Mouse (Mus musculus) kidney, postnatal 25 days (tissue): Measurements from ENCODE around the gene Cpne5.
A peak's percentile ranks its signal among the peaks of the same experiment; 100 is the strongest.
"Not testable (repeated sequence)": the region's sequence is repeated elsewhere in the genome, so short reads cannot be mapped to it uniquely, and the experiment has no call there.

Source experiments
- DNase-seq, 2 experiments: peaks; one replicate each; pipeline ENCODE4 v3.0.0; 2021; ENCODE audit warnings: mixed read lengths in 2 of 2

Gene Cpne5

DNA sequence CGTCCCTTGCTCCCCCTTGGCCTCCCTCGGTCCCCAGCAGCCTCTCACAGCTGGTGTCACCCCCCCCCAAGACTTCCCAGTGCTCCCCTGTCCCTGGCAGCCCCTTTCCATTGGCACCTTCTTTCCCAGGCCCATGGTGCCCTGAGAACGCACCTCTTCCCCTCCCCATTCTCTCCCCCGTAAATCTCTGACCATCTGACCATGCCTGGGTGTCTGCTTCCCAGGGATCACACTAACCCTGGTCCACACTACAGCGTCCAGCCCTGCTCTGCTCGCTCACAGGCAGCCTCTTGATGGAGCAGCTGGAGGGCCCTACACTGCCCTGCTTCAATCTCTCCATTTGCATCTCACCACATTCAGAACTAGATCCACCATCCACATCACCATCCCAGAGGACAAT, 18.5 kb upstream of the Cpne5 start:
- DNase-seq = no peak

DNA sequence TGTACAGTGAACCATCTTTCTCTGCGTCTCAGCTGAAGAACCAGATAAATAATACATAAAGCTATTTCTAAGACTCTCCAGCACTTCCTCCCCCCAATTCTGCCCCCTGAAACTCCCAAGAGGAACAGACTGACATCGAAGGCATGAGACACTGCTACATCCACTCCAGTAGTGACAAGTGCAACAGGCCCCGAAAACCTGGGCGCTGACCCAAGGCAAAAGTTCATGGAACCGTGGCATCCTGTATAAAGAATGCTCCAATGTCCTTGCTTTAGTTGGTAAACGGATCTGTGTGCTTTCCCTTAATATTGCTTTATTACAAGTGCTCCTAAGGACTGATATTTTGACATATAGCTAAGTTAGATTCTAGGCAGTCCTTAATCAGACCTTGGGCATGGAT, 16.8 kb upstream of the Cpne5 start:
- DNase-seq = peak in 1 of 2 experiments; percentile 36

DNA sequence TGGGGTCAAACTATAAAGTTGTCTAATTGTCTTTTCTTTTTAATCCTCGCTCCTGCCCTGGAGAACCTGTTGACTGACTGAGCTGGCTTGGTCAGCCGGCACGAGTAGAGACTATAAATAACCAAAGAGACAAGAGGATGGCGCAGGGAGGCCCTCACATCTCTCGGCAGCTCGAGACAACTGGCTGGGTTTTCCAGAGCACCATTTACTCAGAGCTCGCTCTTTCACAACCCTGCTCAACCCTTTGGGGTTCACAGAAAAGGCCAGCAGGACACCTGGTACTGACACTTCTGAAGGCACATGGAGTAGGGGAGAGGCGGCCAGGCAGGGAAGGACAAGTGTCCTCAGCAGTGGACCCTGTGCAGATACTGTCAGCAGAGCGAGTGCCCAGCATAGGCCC, 15.7 kb upstream of the Cpne5 start:
- DNase-seq = no peak

DNA sequence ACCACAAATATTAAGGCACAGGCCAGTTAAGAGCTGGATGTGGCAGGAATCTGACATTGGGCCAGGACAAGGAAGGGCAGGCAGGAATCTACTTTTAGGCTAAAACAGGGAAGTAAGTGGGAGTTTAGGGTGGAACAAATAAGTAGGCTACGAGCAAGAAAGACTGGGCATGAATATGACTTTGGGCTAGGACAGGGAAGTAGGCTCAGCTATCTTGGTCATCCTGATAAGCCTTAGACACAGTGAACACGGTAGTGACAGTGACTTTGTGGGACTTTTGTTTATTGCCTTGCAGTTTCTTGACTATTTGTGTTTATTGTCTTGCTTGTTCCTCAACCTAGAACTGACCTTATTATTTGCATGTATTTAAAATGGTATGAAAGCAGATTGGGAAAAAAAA, 15.3 kb upstream of the Cpne5 start:
- no peak for DNase-seq

DNA sequence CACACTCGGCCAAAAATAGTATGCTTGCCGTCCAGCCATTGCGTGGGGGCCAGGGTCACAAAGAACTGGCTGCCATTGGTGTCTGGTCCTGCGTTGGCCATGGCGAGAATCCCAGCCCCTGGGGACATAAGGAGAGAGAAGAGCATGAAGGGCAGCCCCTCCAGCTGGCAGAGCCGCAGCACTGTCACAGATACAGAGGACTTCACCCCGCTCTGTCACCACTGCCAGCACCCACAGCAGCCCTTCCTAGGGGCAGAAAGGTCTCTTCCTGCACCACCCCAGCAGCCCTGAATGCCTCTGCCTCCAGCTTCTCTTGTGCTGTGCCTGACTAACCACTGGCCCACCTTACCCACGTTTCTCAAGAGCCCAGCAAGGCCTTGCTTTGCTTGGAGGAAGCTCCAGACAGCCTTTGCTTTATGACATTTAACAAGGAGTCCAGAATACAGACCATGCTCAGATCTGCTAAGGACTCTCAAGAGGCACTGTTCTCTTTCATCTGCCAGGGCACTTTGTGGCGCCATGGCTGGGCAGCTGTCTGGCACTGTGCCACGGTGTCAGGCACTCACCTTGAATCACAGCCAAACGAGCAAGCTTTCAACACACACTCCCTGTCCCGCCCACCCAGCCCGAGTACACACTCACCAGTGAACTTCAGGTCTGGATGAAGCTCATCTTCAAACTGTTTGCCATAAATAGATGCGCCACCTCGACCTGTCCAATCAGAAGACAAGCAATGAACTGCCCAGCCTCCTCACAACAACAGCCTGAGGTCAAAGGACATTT, 13.8 kb upstream of the Cpne5 start:
- DNase-seq = peak; percentile 91 to 94

DNA sequence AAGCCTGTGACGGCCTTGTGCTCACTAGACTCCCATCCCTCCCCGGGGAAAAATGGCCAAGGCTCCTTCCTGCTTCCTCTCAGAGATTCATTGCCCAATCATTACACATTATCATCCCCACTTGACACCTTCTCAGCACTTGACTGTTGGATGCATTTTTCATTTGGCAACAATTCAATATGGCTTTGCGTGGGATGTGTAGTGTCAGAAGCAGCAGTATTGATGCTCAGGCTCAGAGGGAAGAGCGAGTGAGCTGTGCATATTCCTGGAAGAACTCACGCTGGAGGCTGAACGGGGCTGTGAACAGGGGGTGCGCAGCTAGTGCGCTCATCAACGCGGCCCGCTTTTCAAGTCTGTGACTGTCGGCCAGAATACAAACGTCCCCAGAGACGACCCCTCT, 13.0 kb upstream of the Cpne5 start:
- not testable (repeated sequence) for DNase-seq

DNA sequence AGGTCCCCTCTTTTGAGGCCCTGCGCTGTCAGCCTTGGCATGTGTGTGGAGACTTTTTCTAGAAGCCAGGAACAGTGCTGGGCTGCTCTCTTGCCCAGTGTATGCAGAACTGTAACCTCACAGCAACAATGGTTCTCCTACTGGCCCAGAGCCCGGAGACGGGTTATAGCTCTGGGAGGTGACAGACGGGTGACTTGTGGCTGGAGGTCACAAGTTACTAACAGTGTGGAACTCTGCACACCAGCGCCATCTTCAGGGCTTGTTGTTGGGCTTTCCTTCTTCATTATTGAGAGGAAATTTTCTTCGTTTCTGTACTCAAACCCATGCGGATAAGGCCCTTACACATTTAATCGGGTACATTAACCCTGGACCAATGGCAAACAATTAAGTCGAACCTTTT, 11.5 kb upstream of the Cpne5 start:
- peak; percentile 84 to 87 for DNase-seq

DNA sequence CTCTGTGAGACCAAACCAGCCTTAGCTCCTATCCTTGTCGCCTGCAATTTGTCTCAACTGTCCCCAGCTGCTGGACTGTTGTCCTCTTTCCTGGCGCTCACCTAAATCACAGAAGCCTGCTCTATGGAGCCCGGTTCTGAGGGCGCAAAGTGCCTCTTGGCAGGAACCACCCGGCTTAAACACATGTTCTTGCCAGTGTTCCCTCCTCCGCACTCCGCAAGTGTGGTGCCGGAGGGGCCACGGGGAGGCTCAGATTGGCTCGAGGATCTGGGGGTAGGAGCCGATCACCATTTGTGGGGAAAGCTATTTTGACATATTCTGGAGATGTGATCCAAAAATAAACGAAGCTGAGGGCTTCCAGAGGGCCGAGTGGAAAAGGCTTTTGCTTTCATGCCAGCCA, 9.9 kb upstream of the Cpne5 start:
- no peak for DNase-seq

DNA sequence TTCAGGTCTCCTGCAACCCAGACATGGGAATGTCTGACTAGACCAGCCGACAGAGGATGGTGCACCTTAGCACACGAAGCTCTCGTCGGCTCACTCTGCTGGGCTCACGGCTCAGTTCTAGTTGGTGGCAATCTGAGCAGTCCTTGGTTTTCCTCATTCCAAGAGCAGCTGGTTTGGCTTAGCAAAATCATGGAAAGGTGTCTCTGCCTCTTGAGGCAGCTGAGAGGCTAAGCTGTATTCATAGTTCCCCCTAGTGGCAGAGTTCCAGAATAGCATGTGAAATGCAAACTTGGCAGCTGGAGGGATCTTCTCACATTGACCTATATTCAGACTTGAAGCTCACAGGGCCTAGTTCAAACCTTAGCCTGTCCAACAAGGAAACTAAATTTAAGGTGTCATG, 8.6 kb upstream of the Cpne5 start:
- no peak for DNase-seq

DNA sequence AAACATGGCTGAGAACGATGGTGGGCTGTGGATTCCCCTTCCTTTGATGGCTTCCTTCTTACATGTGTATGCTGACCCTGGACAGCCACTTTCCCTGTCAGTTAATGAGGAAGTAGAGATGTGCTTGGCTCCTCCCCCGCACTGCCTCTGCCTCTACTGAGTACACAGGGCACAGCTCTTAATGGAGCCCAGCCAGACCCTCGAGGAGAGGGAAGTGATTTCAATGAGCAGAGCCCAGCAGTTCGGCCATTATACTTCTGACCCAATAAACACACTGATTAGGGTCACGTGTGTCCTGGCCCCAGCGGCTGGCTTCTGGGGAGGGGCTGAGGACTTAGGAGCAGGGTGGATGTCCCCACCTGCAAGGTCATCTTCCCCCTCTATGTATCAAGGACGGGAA, 7.8 kb upstream of the Cpne5 start:
- DNase-seq = no peak

DNA sequence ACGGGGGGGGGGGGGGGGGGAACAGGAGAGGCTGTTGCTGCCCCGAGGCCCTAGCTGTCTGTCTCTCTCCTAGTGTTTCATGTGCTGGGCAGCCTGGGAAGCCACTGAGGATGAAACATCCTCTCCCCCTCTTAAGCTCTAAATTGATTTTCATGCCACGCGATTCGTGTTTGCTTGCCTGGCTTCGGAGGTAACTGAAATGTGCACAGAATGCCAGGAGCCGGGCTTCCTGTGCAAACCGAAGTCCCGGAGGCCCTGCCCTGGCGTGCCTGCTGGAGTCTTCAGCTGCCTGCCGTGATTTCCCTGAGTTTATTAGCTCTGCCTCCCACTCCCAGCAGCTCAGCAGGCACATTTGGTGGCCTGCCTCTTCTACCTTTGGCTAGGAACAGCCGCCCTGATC, 6.9 kb upstream of the Cpne5 start:
- DNase-seq = no peak

DNA sequence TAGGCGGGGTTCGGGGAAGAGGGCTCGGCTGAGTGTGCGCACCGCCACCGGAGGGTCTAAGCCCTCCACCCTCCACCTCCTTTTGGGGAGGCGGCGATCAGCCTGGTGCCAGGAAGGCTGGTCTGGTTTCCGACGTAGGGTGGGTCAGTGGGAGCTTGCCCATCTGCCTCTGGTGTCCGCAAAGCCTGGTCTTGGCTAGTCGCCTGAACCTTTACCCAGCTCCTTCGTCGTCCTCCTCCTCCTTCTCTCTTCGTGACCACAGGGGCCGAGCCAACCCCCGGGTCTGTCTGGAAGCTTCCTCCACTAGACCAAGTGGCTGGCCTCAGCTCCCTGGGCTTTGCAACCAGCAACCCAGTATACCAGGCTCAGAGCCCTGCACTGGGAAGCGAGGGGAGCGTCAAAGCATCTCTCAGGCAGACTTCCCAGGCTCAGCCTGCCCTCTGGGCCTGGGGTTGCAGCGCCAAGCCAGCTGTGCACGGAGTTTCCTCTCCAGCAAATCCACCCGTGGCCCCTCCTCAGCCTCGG, 516 bp upstream of the Cpne5 start:
- no peak for DNase-seq

DNA sequence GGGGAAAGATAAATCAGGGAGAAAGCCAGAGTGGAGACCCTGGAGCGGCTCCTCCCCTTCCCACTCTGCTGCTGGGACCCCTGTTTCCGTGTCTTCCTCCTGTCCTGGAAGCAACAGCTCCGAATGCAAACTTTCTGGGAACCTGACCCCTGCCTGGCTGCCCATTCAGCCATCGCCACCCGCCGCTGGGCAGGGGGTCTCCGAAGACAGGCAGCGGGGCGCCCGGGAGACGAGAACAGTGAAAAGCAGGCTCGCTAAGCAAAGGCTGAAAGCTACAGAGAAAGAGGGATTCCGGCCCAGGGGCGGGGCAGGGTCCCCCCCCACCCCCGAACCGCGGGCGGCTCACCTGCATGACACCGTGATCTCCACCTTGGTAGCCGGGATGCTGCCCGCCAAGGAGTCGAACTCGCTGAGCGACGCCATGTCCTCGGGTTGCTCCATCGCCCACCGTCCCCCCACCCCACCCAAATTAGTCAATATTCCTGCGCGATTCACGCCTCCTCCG, 648 bp downstream of the Cpne5 start:
- no peak for DNase-seq

DNA sequence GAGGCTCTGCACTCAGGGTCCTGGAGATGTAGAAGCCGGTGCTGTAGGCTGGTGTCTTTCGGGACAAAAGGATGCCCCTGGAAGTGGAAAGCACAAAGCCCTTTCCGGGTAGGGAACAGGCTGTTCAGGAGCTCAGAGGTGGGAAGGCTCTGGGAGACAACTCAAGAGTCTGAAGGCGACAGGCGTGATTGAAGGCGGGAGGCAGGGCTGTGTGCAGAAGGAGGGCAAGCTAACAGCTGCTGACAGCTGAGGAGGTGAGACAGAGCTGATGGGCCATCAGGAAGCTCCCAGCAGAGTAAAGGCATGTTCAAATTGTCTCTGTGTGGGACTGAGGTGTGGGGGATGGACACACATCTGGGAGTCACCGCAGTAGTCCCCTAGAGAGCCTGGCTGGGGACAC, 1.9 kb downstream of the Cpne5 start:
- DNase-seq = no peak

DNA sequence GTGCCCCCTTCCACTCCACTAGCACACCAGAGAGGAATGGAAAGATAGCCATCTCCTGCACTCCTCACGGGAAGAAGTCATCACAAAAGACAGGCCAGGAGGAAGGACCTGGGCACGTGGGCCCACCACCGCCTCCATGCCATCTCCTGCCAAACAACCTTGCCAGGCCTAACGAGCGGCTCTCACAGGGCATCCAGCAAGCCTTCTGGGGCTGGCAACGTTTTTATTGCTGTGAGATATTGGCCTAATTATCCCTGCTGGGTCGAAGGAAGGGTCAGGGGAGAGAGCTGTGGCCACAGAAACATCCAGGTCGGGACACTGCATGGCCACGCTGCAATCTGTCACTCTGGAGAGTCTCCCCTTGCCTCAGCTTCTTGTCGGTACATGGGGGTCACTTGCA, 6.9 kb downstream of the Cpne5 start:
- DNase-seq = no peak

DNA sequence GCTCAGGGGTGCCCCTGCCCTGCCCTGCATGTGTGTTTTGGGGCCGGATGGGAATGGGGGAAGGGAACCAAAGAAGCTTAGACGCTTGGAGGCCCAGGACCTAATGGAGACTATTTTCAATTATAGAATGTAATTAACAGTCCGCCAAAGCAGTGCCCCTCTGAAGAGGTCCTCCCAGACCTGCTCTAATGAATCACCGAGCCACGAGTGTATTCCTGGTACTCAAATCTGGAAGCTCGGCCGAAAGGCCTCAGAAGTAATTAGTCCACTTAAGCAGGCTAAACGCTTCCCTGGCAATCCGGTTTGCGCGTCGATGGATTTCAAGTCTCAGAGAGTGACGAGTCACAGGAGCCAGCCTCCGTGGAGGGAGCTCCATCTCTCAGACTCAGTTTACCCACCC, 17.3 kb downstream of the Cpne5 start:
- DNase-seq = no peak

DNA sequence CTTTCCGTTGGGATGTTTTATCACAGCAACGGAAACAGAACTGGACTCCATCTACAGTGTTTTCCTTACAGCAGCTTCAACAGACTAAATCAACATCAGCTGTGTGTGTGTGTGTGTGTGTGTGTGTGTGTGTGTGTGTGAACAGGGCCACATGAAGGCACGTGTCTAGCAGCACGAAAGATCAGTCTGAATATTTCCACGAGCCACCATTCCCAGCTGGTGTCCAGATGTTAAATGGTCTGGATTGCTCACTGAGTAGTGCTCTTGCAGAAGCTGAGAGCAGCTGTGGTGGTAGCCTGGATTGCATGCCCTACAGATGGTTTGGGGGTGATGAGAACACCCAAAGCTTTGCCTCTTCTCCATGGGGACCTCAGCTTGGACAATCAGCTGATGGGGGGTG, 19.9 kb downstream of the Cpne5 start:
- DNase-seq = no peak

DNA sequence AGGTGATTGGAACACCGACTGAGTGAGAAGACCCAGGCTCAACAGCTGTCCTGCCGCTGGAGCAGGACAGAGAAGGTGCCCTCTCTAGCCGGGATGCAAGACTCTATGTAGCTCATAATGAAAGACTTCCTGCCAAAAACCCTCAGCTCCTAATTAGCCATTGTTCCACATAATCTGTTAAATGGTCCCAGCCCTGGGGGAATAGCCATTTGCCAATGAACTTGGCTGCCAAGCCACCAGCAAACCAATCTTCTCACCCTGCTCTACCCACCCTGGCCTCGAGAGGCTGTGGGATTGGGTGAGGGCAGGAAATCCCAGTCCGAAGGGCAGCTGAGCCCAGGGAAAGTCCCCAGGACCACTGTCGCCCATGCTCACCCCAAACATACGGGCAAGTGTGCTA, 21.9 kb downstream of the Cpne5 start:
- DNase-seq = no peak

DNA sequence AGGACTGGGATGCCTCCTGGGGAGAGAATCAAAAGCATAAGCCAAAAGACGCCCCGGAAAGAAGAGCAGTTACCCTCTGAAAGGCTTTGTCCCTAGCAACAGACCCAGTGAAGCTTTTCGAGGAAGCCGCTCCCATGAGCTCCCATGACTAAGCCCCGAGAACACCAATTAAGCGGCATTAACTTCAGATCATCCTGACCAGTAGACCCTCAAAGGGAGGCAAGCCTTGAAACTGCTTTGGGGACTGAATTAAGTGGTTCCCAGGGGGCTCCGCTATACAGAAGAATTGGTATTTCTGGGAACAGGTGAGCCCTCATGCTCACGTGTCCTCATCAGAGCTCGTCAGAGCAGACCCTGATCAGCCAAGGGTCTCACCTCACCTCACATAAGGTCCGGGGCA, 23.3 kb downstream of the Cpne5 start:
- DNase-seq = no peak

DNA sequence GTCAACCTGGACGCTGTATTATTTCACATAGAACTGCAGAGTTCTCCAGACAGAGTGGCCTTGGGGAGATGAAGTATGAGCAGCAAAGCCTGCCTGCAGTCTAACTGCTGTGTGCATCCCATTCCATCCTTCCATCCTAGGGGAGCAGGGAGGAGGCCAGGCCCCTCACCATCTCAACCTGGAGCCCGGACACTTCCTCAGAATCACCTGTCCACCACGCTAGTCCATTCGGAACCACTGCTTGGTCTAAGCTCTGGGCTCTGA, 23.8 kb downstream of the Cpne5 start:
- no peak for DNase-seq

DNA sequence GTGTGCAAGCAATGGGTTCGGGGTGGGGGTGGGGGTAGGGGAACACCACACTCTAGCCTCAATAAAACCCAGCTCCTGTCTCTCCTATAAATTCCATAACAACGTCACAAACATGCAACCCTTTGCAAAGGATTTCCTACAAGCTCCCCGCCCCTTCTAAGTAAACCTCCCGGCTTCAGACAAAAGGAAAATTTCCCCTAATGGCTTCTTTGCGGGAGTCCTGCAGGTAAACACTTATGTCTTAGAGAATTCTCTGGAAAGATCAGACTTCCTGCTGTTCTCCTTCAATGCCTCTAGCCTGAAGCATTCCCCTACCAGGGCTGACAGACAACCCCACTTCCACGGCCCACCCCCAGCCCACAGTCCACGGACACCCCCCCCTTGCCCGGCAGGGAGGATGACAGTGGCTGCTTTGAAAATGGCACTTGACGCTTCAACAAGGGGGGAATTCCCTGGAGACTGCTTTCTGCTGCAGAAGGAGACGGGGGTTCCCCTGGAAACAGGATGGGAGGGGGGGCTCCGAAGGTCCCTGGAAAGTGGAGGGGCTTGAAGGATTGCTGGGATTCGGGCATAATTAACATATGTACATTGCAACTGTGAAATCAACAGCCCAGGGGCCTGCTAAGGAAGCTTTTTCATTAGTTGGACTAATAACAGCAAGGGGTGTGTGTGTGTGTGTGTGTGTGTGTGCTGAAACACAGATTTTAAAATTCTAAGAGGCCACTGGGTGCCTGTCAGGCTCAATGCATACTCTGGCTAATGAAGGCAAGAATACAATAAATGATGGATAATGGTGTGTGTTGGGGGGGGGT, 24.4 kb downstream of the Cpne5 start:
- DNase-seq = no peak

DNA sequence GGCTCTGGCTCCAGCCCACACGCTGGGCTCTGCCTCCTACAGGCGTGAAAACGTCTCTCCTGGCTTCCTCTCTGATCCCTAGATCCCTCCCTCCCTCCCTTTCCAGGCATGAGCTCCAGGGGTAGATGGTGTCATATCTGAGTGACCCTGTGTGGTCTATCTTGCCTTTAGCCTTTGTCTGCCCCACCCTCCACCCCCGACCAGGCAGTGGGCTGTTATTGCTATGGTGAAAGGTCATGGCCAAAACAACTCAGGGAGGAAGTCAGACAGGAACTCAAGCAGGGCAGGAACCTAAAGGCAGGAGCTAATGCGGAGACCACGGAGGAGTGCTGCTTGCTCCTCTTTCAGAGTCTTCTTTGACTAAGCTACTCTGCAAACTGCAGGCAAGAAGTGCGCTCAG, 26.1 kb downstream of the Cpne5 start:
- DNase-seq = no peak

DNA sequence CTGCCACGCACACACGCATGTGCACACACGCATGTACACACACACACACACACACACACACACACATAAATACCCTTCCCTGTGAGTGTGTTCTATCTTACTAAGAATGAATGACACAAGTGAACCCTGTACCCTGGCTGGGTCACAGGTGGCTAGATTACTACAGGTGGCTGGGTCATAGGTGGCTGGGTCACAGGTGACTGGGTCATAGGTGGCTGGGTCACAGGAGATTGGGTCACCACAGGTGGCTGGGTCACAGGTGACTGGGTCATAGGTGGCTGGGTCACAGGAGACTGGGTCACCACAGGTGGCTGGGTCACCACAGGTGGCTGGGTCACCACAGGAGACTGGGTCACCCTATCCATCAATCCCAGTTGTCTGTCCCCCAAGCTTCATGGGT, 27.9 kb downstream of the Cpne5 start:
- no peak for DNase-seq

DNA sequence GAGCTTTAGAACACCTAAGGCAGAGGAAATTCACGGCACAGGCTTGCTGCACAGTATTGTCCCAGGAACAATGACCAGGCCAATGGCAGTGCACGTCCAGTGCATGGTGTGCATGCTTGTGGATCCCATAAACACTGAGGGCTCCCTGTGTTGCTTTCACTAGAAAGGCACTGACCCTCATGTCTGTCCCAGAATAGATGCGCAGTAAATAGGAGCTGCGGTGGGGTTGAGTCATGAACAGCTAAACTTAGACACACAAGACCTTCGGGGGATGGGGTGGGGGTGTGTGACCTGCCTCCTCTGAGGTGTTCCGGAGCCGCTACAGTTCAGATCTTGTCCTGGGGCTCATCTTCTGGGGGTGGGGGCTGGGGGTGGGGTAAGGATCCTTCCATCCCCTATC, 31.9 kb downstream of the Cpne5 start:
- no peak for DNase-seq
